Mouse (Mus musculus) hindbrain, embryonic 14.5 days (tissue): ENCODE data around the gene Prf1. TPM values are rescaled to one million over a fixed set of nuclear protein-coding genes. Genes with fewer than 3 reads are reported as not detected.

Experiments
- ATAC-seq: fragments of 200-750 bp; cut with Nextera tagmentation; 2 replicates; pipeline ENCODE4 v1.8.0; 2017; ENCODE audit warnings: moderate number of reproducible peaks, mild to moderate bottlenecking, moderate TSS enrichment, moderate library complexity; ENCODE audit not compliant: low FRiP score
- DNase-seq: peaks from one replicate; pipeline ENCODE4 v3.0.0-alpha.2; 2015; ENCODE audit warnings: low spot score
- H3K27ac ChIP-seq: fragments of 300-500 bp; sonication (generic); 2 replicates; pipeline ENCODE4 v1.5.1; 2014; ENCODE audit warnings: mild to moderate bottlenecking, moderate library complexity
- H3K27me3 ChIP-seq: fragments of 300-500 bp; sonication (generic); 2 replicates; pipeline ENCODE4 v1.6.1; 2014; ENCODE audit warnings: mild to moderate bottlenecking, low read length, mixed read lengths; ENCODE audit not compliant: control insufficient read depth, insufficient read depth
- H3K36me3 ChIP-seq: fragments of 300-500 bp; sonication (generic); replicated peaks from 2 replicates; pipeline ENCODE4 v1.6.1; 2014; ENCODE audit not compliant: control insufficient read depth, insufficient read depth
- H3K4me1 ChIP-seq: fragments of 300-500 bp; sonication (generic); replicated peaks from 2 replicates; pipeline ENCODE4 v1.6.1; 2014; ENCODE audit warnings: antibody characterized with exemption, low read length, mixed read lengths; ENCODE audit not compliant: control insufficient read depth, insufficient read depth
- H3K4me2 ChIP-seq: fragments of 300-500 bp; sonication (generic); replicated peaks from 2 replicates; pipeline ENCODE4 v1.6.1; 2014; ENCODE audit warnings: mild to moderate bottlenecking, moderate library complexity
- H3K4me3 ChIP-seq: fragments of 300-500 bp; sonication (generic); replicated peaks from 2 replicates; pipeline ENCODE4 v1.5.1; 2014; ENCODE audit warnings: mild to moderate bottlenecking, low read length
- H3K9ac ChIP-seq: fragments of 300-500 bp; sonication (generic); 2 replicates; pipeline ENCODE4 v1.6.1; 2014
- H3K9me3 ChIP-seq: fragments of 300-500 bp; sonication (generic); 2 replicates; pipeline ENCODE4 v1.6.1; 2016; ENCODE audit warnings: low read length; ENCODE audit not compliant: control insufficient read depth
- WGBS: fragments of 180-500 bp; shearing (Covaris S2); extraction: QIAGEN DNeasy Blood & Tissue Kit; methylation state at CpG from one replicate; pipeline ENCODE4 v1.1.7; 2014; 5-methylcytosine and 5-hydroxymethylcytosine counted together
- polyA plus RNA-seq: library from polyadenylated mRNA; unstranded; fragments of >200 nt; fragmentation: Nextera tagmentation; extraction: Ambion mirVana; gene quantifications from 2 replicates; pipeline ENCODE4 v1.2.1, GENCODE M21; 2014

Prf1 gene
- polyA plus RNA-seq, 1 experiment from 2014 or later, result 0.12 TPM

GRCm38 (mm10) chr10:61341557-61341956 lies 43.9 kb downstream of the Prf1 start:
- Histone ChIP-seq H3K9me3 (no peaks in the 10 kb centered on the region), H3K27me3 (no peaks in the 10 kb centered on the region), H3K36me3 (no peaks in the 10 kb centered on the region; the same call in 1 of the 2 replicates), H3K27ac (no peak overlapping the region), H3K4me2 (no peak overlapping the region), H3K4me1 (0 out of 2 replicates have a peak, but pooled peaks cover 8% of the 10 kb centered on the region), H3K9ac (no peak overlapping the region), H3K4me3 (no peak overlapping the region)
- peak; percentile 73 for DNase-seq
- WGBS, result 74% methylated on average over 6 of the region's 6 CpGs
- ATAC-seq, result peak; percentile 46; the same call in 1 of the 2 replicates

DNA sequence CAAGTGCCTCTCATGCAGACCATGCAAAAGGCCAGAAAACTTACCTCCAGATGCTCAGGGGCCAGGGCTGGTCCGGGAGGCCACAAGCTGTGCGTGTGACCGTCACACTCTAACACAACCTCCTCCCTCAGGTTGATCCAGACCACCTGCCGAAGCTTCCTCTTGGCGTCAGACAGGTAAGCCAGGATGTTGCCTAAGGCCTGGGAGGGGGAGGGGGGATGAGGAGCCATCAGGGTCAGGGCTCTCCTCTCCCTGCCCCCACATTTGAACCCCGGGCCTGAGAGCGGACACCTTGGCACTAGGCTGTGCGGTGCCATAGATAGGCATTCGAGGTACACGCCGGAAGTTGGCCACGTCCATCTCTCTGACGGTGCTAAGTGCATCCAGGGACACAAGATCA lies 45.1 kb downstream of the Prf1 start:
- no peak for ATAC-seq

GRCm38 (mm10) chr10:61343950-61344349 lies 46.3 kb downstream of the Prf1 start:
- H3K27ac ChIP-seq, result no peak overlapping the region
- no peak overlapping the region for H3K4me2 ChIP-seq
- 54% methylated on average over 8 of the region's 8 CpGs for WGBS
- H3K36me3 ChIP-seq, result peaks cover 13% of the 10 kb centered on the region; the same call in 1 of the 2 replicates
- no peak overlapping the region for H3K9ac ChIP-seq
- H3K27me3 ChIP-seq, result no peaks in the 10 kb centered on the region
- ATAC-seq (no peak), DNase-seq (no peak)
- H3K9me3 ChIP-seq, result no peaks in the 10 kb centered on the region
- no peak overlapping the region for H3K4me3 ChIP-seq
- H3K4me1 ChIP-seq, result 0 out of 2 replicates have a peak, but pooled peaks cover 8% of the 10 kb centered on the region

More for the DNA sequence above, 45.1 kb downstream of the Prf1 start:
- Histone ChIP-seq H3K4me1 (0 out of 2 replicates have a peak, but pooled peaks cover 8% of the 10 kb centered on the region), H3K27ac (no peak overlapping the region), H3K9ac (no peak overlapping the region), H3K27me3 (no peaks in the 10 kb centered on the region), H3K4me2 (no peak overlapping the region), H3K4me3 (no peak overlapping the region), H3K36me3 (peaks cover 5% of the 10 kb centered on the region; the same call in 1 of the 2 replicates), H3K9me3 (no peaks in the 10 kb centered on the region)
- no peak for DNase-seq
- WGBS, result 95% methylated on average over 13 of the region's 13 CpGs

DNA sequence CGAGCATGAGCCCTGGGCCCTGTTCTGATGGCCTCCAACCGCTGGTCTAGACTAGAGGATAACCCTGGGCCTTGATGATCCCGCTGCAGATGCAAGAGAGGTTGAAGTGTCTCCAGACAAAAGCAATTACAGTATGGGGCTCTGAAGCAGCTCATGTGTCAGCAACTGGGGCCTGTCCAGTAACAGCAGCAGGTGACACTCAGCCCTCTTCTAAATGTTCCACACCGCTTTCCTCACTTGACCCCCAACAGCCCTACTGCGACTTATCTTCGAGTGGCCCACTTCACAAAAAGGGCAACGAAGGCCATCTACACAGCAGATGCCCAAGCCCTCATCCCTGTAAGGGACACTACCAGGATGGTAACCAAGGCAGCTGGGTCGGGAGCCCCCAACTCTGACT lies 47.5 kb downstream of the Prf1 start:
- Histone ChIP-seq H3K9ac (no peak overlapping the region), H3K27me3 (no peaks in the 10 kb centered on the region), H3K4me3 (no peak overlapping the region), H3K27ac (no peak overlapping the region), H3K4me2 (no peak overlapping the region), H3K9me3 (no peaks in the 10 kb centered on the region), H3K36me3 (peaks cover 24% of the 10 kb centered on the region), H3K4me1 (0 out of 2 replicates have a peak, but pooled peaks cover 8% of the 10 kb centered on the region)
- DNase-seq, result no peak
- no peak for ATAC-seq
- 76% methylated on average over 8 of the region's 8 CpGs for WGBS

GRCm38 (mm10) chr10:61346374-61346773 lies 48.7 kb downstream of the Prf1 start:
- H3K4me2 ChIP-seq, result no peak overlapping the region
- H3K4me1 ChIP-seq, result 0 out of 2 replicates have a peak, but pooled peaks cover 8% of the 10 kb centered on the region
- peaks cover 36% of the 10 kb centered on the region for H3K36me3 ChIP-seq
- no peak for DNase-seq
- H3K9me3 ChIP-seq, result no peaks in the 10 kb centered on the region
- ATAC-seq, result no peak
- WGBS, result 33% methylated on average over 10 of the region's 10 CpGs
- H3K9ac ChIP-seq, result no peak overlapping the region
- H3K4me3 ChIP-seq, result no peak overlapping the region
- no peak overlapping the region for H3K27ac ChIP-seq
- H3K27me3 ChIP-seq, result no peaks in the 10 kb centered on the region

GRCm38 (mm10) chr10:61351216-61351615 lies 53.6 kb downstream of the Prf1 start:
- 66% methylated on average over 4 of the region's 4 CpGs for WGBS
- no peaks in the 10 kb centered on the region for H3K4me1 ChIP-seq
- no peak overlapping the region for H3K4me2 ChIP-seq
- no peak overlapping the region for H3K27ac ChIP-seq
- H3K9ac ChIP-seq, result no peak overlapping the region
- no peaks in the 10 kb centered on the region for H3K9me3 ChIP-seq
- DNase-seq (no peak), ATAC-seq (no peak)
- no peaks in the 10 kb centered on the region for H3K27me3 ChIP-seq
- H3K4me3 ChIP-seq, result no peak overlapping the region
- H3K36me3 ChIP-seq, result peaks cover 45% of the 10 kb centered on the region

Other genes starting within 250 kb of the Prf1 start
- gene Pcbd1, start 208.5 kb upstream of the Prf1 start, polyA plus RNA-seq, result 47.6 and 48.5 TPM in 2 replicates
- gene Sgpl1, start 150.1 kb upstream of the Prf1 start, polyA plus RNA-seq, result 53.6 and 54.5 TPM in 2 replicates
- gene Tbata, start 125.9 kb upstream of the Prf1 start, polyA plus RNA-seq, result not detected in 2 replicates
- 0.27 and 0.36 TPM in 2 replicates for gene Adamts14, start 24.4 kb upstream of the Prf1 start, polyA plus RNA-seq
- 24.5 and 26.7 TPM in 2 replicates for gene Pald1, start 85.7 kb downstream of the Prf1 start, polyA plus RNA-seq
- gene Nodal, start 120.1 kb downstream of the Prf1 start, polyA plus RNA-seq, result 0.13 and 0.29 TPM in 2 replicates
- gene Eif4ebp2, start 154.8 kb downstream of the Prf1 start, polyA plus RNA-seq, result 37.4 and 38.8 TPM in 2 replicates
- 14.1 and 15.1 TPM in 2 replicates for gene Lrrc20, start 178.0 kb downstream of the Prf1 start, polyA plus RNA-seq